Mouse (Mus musculus) skeletal muscle tissue, adult 2 months (tissue): ENCODE results near the gene Fadd.

ENCODE experiments used
- DNase-seq: peaks from one replicate; pipeline ENCODE4 v3.0.0-alpha.2; 2012; ENCODE audit warnings: low read depth, low spot score

Fadd gene

DNA sequence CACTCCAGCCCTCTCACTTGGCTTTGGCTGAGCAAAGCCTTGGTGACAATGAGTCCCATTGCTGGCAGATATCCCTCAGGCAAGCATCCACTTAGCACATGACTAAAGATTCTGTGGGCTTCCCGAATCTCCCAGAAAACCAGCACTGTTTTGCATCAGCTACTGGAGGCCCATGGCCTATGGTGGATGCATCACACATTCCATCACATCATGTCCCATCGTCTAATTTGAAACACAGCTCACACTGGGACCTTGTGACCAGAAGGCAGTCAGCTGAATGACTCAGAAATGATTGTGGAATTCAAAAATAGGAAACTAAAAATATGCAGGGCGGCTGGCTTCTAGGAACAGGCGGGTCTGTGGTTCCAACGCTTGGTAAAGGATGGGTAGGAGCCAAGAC lies 4.4 kb downstream of the Fadd start:
- DNase-seq = no peak

DNA sequence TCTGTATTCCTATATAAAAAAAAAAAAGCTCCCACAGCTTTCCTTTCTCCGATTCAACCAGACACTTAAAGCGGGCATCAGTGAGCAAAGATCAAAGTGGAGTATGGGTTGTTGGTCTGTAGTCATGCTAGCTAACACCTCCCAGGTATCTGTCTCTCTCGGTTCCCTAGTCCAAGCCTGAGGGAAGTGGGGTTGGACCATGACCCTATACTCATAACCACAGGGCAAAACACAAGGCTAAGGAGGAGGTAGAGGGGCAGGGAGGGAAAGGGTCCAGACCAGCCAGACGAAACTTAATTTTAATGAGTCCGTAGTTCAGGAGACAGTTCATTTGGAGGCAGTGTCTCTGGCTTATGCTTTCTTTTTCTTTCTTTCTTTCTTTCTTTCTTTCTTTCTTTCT lies 10.0 kb downstream of the Fadd start:
- DNase-seq = no peak

DNA sequence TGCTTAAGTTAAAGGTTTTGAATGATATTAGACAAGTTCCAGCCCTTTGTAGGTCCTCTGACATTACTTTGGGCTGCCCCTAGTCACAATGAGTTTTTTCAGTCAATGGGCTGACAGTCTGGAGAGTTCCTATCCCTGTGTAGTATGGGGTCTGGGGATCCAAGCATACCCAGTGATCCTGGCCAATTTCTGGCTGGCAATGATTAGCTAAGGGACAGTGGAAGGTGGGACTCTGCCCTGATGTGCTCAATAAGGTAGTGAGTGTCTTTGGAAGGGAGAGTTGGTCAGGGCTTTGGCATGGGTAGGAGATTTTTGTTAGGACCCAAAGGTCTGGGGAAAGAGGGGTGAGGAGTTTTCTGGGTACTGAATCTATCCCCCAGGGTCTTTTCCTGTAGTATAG lies 10.7 kb downstream of the Fadd start:
- no peak for DNase-seq

DNA sequence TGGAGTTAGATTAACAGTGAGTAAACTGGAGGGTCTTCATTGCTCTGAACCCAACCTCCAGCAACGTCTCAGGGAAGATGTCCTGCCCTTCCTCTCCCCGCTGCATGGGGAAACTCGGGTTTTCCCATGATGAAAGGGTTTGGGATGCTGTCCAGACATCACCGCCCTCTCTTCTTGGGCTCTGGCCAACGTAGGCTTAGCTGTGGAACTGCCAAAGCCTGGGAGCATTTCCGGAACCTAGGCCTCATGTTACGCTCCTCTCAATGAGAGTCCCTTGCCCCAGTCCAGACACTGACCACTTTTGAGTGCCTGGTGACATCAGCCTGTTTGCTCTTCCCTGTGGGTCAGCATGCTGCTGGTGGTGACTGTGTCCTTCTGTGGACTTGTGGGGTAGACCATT lies 12.8 kb downstream of the Fadd start:
- peak; percentile 67 for DNase-seq

DNA sequence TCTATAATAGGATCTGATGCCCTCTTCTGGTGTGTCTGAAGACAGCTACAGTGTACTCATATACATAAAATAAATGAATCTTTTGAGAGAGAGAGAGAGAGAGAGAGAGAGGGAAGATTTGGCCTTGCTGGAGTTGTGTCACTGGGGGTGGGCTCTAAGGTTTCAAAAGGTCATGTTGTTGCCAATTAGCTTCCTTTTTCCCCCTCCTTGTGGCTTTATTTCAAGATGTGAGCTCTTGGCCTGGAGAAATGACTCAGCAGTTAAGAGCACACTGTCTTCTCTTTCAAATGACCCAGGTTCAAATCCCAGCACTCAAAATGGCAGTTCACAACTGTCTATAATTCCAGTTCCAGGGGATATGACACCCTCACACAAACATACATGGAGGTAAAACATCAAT lies 14.2 kb downstream of the Fadd start:
- no peak for DNase-seq

DNA sequence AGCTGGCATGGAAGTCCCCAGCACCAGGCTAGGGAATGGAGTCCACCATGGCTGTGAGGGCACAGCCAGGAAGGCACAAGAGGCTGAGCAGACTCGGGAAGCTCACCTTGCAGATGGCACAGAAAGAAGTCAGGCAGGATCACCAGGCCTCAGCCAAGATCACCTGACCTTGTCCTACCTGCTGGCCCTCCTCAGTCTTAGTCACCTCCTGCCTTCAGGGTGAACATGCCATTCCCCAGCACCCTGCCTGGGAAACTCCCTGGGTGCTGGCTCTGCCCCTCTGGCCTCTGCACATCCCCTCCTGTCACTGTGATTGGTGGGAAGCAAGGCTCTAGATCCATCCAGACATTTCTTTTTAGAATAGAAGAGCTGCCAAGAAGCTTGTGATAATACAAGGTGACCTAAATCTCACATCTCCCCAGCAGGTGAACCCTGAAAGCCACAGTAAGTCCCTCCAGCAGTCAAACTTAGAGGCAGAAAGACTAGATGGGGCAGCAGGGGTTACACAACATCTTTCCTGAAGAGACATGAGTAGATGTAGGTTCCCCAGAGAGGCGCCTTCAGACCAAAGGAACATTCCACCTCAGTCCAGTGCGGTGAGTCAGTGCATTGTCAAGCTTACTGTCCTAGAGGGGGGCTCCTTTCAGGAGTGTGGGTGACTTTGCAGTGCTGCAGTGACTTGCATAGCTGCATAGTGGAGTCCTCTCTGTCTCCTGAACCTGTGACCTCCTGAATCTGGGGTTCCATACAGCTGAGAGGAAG lies 15.2 kb downstream of the Fadd start:
- no peak for DNase-seq

DNA sequence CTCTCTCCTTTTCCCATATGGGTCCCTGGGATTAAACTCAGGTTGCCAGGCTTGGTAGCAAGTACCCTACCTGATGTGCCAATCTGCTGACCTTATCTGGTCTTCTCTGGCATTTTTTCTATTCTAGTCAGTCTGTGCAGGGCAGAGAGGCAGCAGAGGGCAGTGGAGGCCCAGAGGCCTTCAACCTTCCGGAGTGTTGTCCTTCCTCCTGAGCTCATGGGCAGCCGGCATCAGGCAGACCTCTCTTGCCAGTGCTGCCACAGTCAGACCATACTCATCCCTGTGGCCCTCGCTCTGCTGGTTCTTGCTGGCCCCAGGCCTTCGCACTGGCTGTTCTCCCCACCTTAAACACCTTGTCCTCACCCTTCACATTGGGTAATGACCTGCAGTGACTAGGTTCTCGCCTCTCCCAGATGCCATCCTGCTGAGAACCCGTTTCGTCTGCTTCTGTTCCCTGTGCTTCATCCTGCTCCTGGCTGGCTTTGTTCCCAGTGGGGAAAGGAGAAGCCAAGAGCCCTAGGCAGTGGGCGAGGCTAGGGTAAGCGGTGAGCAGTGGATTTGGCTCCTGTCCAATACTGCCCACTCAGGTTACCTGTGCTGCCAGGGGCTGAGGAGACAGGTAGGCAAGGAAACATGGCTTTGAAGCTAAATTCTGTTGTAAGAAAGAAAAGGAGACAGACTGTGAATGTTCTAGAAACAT lies 18.7 kb downstream of the Fadd start:
- DNase-seq = no peak

DNA sequence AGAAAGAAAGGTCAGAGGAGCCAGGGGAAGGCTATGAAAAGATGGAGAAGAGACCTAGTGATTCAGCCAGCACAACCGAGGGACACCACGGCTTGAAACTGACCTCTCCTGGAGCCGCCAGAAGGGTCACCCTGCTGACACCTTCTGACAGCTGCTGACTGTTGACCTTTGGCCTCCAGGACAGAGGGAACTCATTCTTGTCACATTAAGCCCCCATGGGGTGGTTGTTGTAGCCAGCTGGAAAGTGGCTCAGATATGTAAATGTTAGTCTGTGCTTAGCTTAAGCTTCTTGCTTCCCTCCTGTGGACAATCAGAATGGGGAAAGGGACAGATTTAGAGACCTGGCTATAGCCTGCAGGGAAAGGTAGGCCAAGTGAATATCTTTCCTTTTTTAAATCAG lies 20.2 kb downstream of the Fadd start:
- no peak for DNase-seq

DNA sequence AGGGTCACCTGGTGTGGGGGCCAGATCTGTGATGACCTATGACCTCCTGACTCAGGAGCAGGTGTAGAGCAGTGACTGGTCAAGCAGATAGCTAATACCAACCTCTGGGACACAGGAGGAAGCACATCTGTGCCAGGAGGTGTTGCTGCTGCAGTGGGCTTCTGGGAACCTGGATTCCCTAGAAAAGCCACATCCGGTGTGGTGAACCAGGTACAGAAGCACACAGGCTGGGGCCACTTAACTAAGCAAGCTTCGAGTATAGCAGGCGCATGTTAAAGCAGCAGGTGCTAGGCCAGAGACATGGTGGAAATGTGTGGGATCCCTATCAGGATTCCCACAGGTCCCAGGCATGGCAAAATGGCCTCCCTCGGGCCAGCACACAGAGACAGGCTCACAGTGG lies 21.7 kb downstream of the Fadd start:
- no peak for DNase-seq

DNA sequence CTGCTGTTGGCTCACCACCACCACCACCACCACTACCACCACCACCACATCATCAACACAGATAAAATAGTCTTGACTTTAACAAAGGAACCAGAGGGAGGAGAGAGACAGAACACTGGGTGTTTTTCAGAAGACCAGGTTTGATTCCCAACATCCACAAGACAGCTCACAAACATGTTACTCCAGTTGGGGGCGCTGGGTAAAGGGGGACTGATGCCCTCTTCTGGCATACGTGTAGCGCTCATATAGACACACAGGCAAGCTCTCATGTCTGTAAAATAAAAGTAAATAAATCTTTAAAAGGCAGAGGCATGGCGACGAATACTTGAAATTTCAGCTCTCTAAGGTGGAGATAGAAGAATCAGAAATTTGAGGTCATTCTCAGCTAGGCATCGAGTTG lies 23.7 kb downstream of the Fadd start:
- no peak for DNase-seq

DNA sequence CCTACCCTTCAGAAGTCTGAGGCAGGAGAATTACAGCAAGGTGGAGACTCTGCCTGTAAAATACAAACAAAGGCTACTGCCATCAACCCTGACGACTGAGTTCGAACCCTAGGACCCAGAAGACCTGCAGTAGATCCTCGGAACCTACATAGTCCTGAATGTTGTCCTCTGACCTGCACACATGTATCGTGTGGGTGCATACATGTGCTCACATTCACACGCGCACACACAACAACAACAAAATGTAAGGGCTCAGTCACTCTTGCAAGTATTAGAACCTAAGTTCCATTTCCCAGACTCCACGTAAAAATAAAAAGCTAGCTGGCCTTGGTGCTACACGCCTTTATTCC lies 28.2 kb downstream of the Fadd start:
- DNase-seq = no peak

DNA sequence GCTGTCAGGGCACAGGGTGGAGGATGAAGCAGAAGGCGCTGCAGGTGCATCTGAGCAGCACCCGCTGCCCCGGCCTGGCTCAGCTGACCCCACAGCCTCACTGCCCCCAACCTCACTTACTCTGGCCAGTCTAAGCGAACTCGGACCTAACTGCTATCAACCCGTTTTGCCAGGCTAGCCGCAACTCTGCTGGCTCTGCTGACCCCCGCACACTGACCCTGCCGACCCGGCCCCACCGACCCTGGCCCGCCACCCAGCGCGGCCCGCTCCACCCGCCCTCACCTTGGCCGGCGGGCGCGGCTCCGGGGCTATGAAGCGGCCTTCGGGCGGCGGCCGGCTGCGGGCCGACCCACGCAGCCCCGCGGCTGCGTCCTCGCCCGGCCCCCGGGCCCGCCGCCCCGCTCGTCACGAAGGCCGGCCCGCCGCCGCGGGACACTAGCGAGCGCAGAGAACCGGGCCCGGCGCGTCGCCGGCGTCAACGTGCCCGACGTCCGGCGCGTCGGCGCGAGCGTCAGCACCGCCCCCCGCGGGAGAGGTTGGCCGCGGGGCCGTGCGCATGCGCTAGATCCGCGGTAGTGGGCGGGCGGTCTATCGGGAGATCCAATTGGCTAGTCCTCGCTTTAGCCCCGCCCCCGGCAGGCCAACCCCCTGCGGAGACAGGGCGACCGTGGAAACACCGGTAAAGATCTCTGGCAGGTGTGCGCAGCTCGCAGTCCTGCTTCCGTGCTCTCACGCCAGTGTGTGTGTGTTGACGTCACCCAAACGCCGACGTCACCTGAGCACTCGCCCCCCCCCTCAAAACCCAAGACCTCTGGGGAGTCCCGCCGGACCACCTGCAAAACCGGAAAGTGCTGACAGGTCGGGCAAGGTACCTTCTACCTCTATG lies 28.8 kb downstream of the Fadd start, which contains the start of gene Ppfia1:
Ppfia1 (minus strand) TSS at position 493 of the 886 bp plus-strand sequence.
- DNase-seq = peak; percentile 97

DNA sequence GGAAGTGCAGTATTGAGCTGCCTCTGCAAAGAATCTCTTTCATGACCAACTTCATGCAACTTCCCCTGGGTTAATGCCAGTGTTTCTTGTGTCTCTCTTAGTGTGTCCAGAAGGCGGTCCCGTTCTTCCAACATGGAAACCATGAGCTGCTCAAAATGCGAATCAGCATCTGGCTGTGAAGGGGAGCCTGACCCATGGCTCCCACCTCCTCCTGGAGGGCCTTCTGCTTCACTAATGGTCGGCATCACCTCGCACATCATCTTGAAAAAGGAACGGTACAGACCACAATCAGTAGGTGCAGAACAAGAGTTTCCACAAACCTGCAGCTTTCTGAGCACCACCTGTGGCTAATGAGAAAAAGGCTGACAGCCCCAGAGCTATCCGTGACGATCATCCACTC lies 30.0 kb downstream of the Fadd start:
- no peak for DNase-seq

DNA sequence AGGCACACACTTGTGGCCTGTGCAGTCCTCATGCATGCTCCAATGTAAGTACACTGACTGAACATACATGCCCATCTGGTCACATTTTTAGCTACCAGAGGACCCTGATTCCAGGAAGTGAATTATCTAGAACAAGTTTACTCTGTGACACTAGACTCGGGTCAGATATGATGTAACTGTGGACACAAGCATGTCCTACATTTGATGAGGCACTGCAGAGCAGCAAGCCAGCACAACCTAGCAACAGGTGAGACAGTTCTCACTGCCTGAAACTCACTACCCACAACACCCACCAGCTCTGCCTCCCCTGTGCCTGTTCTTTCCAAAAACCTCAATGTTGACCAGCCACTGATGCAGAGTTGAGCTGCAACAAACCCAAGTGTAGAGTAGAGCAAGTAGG lies 31.5 kb downstream of the Fadd start:
- no peak for DNase-seq

DNA sequence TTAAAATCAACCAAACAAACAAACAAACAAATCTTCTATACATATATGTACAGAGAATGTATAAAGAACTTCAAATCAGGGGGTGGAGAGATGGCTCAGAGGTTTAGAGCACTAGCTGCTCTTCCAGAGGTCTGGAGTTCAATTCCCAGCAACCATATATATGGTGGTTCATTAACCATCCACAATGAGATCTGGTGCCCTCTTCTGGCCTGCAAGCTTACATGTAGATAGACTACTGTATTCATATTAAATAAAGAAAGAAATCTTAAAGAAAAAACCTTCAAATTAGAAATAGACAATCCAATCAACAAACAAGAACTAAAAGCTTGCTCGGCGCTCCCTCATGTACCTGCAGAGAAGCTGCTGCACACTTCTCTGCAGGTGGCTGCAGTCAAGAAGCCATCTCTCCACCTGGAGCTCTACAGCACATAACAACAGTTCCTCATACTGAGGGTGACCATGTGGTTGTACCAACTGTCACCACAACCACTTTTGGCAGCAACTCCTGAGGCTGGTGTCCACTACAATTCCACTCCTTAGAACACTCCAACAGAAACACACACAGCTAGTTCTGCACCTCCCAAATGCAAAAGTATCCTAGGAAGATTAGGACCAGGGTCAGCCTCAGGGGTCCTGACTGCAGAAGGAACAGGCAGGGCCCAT lies 32.2 kb downstream of the Fadd start:
- no peak for DNase-seq

DNA sequence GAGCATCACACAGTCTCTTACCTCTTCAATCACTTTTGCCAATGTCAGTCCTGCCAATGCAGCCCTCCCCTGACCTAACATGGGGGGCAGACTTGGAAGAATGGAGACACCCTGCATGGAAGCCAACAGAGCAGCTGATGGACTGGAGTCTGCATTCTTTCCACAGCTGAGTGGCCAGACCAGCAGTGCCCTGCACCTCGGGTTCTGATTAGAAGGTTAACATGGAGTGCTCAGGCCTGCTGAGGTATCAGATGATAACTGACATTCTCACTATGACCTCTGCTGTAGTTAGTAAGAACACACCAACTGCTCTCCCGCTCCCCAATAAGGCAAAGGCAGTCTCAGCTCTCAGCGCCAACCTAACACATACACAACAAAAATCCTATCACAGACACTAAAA lies 37.0 kb downstream of the Fadd start:
- DNase-seq = peak; percentile 91

DNA sequence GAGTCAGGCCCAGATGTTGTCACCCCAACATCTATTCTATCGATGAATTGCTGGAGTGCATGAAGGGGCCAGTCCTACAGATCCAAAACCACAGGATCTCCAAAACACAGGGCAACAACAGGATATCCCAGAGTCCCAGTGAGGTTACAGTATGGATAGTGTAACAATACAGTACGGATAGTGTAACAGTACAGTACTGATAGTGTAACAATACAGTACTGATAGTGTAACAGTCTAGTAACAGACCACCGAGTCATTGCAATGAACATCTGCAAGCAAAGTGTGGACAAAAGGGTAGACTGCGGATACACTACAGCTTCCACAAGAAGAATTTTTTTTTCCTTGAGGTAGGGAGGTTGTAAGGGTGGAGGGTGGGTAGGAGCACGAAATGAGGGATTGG lies 40.9 kb downstream of the Fadd start:
- DNase-seq = no peak

DNA sequence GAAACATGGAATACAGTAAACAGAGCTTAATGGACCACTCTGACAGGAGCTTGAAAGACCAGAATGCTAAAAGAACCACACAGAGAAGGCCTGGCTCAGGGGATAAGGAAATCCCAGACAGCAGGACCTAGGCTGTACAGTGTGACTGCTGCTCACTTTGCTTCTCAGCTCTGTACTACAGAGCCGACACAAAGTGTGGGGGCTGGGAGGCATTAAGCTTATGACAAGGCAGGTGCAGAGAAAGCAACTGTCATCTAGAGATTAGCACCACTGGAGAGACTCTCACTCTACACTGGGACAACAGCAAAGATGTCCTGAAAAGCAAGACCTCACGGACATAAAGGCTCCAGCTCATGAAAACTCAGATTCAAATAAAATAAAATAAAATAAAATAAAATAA lies 43.1 kb downstream of the Fadd start:
- no peak for DNase-seq

DNA sequence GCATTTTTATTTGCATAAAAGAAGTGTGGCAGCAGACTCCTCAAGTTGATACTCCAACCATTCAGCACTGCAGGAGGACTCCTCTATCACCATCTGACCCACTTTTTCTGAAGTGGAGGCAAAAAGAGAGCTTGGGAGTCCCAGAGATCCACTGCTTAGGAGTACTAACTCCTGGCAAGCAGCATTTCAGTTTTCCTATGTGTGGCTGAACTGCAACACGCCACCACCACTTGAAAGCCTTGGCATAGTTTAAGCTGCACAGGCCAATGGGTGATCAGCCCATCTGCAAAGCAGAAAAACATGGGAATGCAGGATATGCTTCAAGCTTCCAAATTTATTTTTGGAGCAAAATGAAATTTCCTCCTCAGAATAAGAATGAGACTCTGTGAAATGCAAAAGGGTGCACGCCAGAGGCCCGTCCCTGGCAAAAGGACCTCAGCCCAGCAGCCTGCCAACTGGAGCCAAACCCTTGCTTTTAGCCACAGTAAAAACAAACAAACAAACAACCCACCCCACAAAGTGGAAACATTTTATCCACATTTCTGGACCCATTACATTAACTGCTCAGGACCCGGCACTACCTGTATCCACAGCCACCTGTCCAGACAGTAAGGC lies 44.1 kb downstream of the Fadd start:
- DNase-seq = no peak

DNA sequence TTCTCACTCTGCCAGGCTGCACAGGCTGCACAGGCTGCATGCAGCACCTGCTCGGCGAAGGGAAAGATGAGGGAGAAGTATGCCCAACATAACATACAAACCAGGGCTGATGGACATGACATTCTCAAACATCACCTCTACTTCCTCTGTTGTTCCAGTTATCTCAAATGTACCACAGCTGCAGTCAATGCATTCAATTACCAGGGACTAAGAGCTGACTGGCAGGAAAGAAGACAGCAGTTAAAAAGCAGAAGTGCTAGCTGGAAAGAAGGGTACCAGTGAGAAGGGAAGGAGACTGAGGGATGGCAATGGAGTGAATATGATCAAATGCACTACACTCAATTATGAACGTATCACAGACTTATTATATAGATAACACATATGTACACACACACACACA lies 45.9 kb downstream of the Fadd start:
- no peak for DNase-seq

DNA sequence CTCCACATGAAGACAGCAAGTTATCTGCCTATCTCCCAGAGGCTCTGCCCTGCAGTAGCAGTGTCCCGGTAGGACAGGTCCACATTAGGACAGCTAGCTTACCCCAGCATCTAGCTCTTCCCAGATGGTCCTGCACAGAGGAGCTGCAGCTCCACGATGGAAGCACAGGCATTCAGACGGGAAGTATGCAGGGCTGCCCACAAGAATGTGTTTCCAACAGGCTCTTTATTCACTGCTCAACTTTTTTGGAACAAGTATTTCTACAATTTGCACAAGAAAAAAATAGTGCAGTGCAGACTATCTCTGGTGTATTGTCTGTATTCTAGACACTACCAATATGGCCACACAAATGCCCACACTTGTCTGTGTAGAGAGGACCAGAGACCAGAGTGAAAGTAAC lies 47.5 kb downstream of the Fadd start:
- DNase-seq = no peak
